Mouse (Mus musculus) hindbrain, embryonic 11.5 days (tissue): ENCODE measurements at regions not wholly inside any gene's neighbourhood (a gene's known extent, or its start where the extent isn't known, plus 50 kb on each side); places are given as distances from the start of the nearest gene placed in this dataset.

Experiments
- ATAC-seq: fragments of 200-750 bp; cut with Nextera tagmentation; 2 replicates; pipeline ENCODE4 v1.8.0; 2017; ENCODE audit warnings: mild to moderate bottlenecking, moderate TSS enrichment, moderate library complexity; ENCODE audit not compliant: low FRiP score
- DNase-seq: peaks from one replicate; pipeline ENCODE4 v3.0.0-alpha.2; 2015; ENCODE audit warnings: low spot score
- H3K27ac ChIP-seq: fragments of 300-500 bp; sonication (generic); 2 replicates; pipeline ENCODE4 v1.5.1; 2014; ENCODE audit warnings: mild to moderate bottlenecking, low read depth, low read length
- H3K27me3 ChIP-seq: fragments of 300-500 bp; sonication (generic); 2 replicates; pipeline ENCODE4 v1.6.1; 2014; ENCODE audit warnings: mild to moderate bottlenecking, low read length, moderate library complexity, mixed read lengths; ENCODE audit not compliant: control insufficient read depth, insufficient read depth
- H3K36me3 ChIP-seq: fragments of 300-500 bp; sonication (generic); 2 replicates; pipeline ENCODE4 v1.6.1; 2014; ENCODE audit warnings: mild to moderate bottlenecking, low read length, moderate library complexity, mixed read lengths; ENCODE audit not compliant: control insufficient read depth, insufficient read depth
- H3K4me1 ChIP-seq: fragments of 300-500 bp; sonication (generic); replicated peaks from 2 replicates; pipeline ENCODE4 v1.6.1; 2014; ENCODE audit warnings: low read length, mixed read lengths; ENCODE audit not compliant: control insufficient read depth, insufficient read depth
- H3K4me2 ChIP-seq: fragments of 300-500 bp; sonication (generic); replicated peaks from 2 replicates; pipeline ENCODE4 v1.6.1; 2014; ENCODE audit warnings: mild to moderate bottlenecking, low read depth, low read length
- H3K4me3 ChIP-seq: fragments of 300-500 bp; sonication (generic); 2 replicates; pipeline ENCODE4 v1.5.1; 2014; ENCODE audit warnings: low read depth, low read length
- H3K9ac ChIP-seq: fragments of 300-500 bp; sonication (generic); 2 replicates; pipeline ENCODE4 v1.6.1; 2014; ENCODE audit warnings: low read depth, low read length
- H3K9me3 ChIP-seq: fragments of 300-500 bp; sonication (generic); 2 replicates; pipeline ENCODE4 v1.6.1; 2016; ENCODE audit warnings: low read length; ENCODE audit not compliant: control insufficient read depth
- WGBS: fragments of 180-500 bp; shearing (Covaris S2); extraction: QIAGEN DNeasy Blood & Tissue Kit; methylation state at CpG from one replicate; pipeline ENCODE4 v1.1.7; 2014; 5-methylcytosine and 5-hydroxymethylcytosine counted together

- no peak overlapping the region for H3K9ac ChIP-seq
- no peak overlapping the region for H3K27ac ChIP-seq
- H3K4me1 ChIP-seq, result no peaks in the 10 kb centered on the region
- no peaks in the 10 kb centered on the region for H3K9me3 ChIP-seq
- 92% methylated on average over 1 of the region's 1 CpGs for WGBS
- ATAC-seq, result no peak
- H3K36me3 ChIP-seq, result no peaks in the 10 kb centered on the region
- no peak overlapping the region for H3K4me3 ChIP-seq
- no peak overlapping the region for H3K4me2 ChIP-seq
- no peak for DNase-seq
- no peaks in the 10 kb centered on the region for H3K27me3 ChIP-seq
Observed at GRCm38 (mm10) chr7:142835319-142835718, 92.1 kb upstream of the Ins2 start.

DNA sequence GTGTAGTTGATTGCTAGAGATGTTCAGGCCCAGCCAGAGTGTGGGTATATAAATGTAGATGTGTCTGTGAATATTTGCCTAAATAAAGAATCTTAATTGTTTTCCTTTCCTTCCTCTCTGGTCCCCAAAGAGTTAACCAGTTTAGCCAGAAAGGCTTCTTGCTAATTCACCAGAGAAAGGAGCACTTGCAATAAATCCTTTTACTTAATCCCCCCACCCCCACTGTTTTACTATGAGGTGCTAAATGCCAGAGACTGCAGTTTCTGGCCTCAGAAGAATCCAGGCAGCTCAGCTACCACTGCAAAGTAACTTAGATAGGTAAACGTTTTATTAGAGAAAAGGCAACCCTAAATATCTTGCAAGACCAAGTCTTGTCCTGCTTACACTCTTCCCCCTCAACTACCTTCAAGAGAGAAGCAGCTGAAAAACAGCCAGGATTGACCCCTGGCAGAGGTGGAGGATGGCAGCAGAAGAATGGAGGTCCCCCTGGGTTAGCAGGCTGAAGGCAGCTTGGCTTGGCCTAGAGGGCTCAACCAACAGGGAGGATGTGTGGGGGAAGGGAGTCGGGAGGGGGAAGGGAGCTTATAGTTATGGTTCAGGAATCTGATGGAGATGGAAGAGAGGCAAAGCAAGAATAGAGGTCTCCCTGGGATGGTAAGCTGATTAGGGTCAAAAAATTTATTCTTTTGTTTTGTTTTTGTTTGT is 87.9 kb upstream of the Ins2 start:
- no peak overlapping the region for H3K4me3 ChIP-seq
- H3K4me2 ChIP-seq, result no peak overlapping the region
- no peaks in the 10 kb centered on the region for H3K36me3 ChIP-seq
- no peak overlapping the region for H3K9ac ChIP-seq
- ATAC-seq (no peak), DNase-seq (no peak)
- H3K27ac ChIP-seq, result no peak overlapping the region
- H3K4me1 ChIP-seq, result no peaks in the 10 kb centered on the region
- no peaks in the 10 kb centered on the region for H3K9me3 ChIP-seq
- H3K27me3 ChIP-seq, result no peaks in the 10 kb centered on the region
- 34% methylated on average over 2 of the region's 2 CpGs for WGBS

DNA sequence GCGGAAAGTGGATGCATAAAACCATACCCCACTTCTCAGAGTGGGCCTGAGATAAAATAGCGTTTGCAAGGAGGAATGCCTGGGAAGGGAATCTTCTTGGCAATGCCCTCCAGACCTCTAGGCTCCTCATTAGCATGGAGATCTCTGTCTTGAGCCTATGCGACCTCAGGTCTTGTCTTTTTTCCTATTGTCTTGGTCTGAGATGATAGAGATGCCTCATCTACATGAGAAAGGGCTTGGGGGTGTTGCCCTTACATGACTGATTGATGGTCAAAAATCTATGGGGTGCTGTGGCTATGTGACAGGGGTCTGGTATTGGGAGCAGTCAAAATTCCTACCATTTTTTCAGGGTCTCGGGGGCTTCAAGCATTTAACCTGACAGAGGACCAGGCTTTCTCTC is 67.5 kb upstream of the Ins2 start:
- no peak overlapping the region for H3K4me2 ChIP-seq
- H3K9ac ChIP-seq, result no peak overlapping the region
- no peak overlapping the region for H3K4me3 ChIP-seq
- H3K27me3 ChIP-seq, result no peaks in the 10 kb centered on the region
- ATAC-seq (no peak), DNase-seq (no peak)
- no peaks in the 10 kb centered on the region for H3K9me3 ChIP-seq
- no peaks in the 10 kb centered on the region for H3K36me3 ChIP-seq
- H3K4me1 ChIP-seq, result no peaks in the 10 kb centered on the region
- 63% methylated on average over 4 of the region's 4 CpGs for WGBS
- H3K27ac ChIP-seq, result no peak overlapping the region

DNA sequence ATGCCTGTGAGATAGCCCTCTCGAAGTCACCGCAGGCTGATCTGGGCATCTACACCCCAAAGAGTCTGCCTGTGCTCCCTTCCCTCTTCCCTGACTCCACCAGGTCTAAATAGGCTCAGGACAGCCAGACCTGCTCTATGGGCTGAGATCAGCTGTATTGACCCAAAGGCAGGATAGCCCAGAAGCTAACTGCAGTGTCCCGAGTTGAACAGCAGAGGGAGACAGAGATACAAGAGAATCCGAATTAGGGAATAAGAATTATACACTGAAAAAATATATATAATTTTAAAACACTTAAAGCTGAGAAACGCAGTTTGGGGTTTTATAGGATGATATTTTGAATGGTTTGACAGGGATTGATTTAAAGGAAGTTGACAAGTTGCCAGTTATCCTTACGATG is 56.2 kb upstream of the Ins2 start:
- Histone ChIP-seq H3K4me3 (no peak overlapping the region), H3K4me1 (no peaks in the 10 kb centered on the region), H3K36me3 (no peaks in the 10 kb centered on the region), H3K9me3 (no peaks in the 10 kb centered on the region), H3K27ac (no peak overlapping the region), H3K9ac (no peak overlapping the region; the same call in 1 of the 2 replicates), H3K27me3 (no peaks in the 10 kb centered on the region), H3K4me2 (no peak overlapping the region)
- DNase-seq (peak; percentile 75), ATAC-seq (no peak)
- 33% methylated on average over 6 of the region's 6 CpGs for WGBS

DNA sequence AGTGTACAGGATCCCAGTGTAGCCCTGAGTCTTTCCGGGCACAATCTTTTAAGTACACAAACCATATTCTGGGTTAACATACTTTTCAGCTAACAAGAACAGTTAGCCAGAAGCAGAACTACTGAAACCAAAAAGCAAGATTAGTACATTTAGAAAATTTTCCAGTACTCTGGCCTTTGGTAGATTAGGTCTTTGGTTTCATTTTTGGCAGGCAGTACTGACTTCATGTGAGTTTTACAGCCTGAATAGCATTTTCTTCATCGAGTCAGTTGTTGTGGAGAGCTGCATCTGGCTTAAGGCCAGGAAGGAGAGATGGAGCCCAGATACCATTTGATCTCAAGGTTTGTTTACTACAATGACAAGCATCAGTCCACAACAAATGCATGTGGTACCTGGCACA is 51.3 kb upstream of the Ins2 start:
- Histone ChIP-seq H3K4me1 (no peaks in the 10 kb centered on the region), H3K27ac (no peak overlapping the region), H3K27me3 (no peaks in the 10 kb centered on the region), H3K9me3 (no peaks in the 10 kb centered on the region), H3K4me3 (no peak overlapping the region), H3K9ac (no peak overlapping the region), H3K36me3 (no peaks in the 10 kb centered on the region), H3K4me2 (no peak overlapping the region)
- ATAC-seq (no peak), DNase-seq (no peak)
- WGBS, result 87% methylated on average over 2 of the region's 2 CpGs
